Mouse (Mus musculus) lung, postnatal 4 days (tissue): Measurements from ENCODE around the gene Sod2.
"Not testable (repeated sequence)": the region's sequence is repeated elsewhere in the genome, so short reads cannot be mapped to it uniquely, and the experiment has no call there.

Experiments used
- DNase-seq, 2 experiments: peaks; one replicate each; pipeline ENCODE4 v3.0.0; 2021

Gene Sod2

DNA sequence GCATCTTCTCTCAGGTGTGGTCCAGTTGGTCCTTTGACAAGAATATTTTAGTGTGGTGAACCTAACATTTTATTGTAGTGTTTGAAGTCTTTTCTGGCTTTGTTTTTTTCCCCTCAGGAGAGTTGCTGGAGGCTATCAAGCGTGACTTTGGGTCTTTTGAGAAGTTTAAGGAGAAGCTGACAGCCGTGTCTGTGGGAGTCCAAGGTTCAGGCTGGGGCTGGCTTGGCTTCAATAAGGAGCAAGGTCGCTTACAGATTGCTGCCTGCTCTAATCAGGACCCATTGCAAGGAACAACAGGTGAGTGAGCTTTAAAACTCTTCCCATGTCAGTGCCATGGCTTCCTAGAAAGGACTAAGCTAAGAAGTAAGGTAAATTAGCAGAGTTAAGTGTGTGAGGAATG, 6.7 kb downstream of the Sod2 start:
- no peak for DNase-seq

GRCm38 (mm10) chr17:13036627-13037192, 30.1 kb downstream of the Sod2 start:
- DNase-seq: not testable (repeated sequence)

- peak; percentile 25 to 54 for DNase-seq
Measured at GRCm38 (mm10) chr17:13043846-13044673, 37.4 kb downstream of the Sod2 start.

GRCm38 (mm10) chr17:13052124-13052813, 45.6 kb downstream of the Sod2 start, which contains the start of gene Gpr31b:
Gpr31b (minus strand) TSS chr17:13052296.
- not testable (repeated sequence) for DNase-seq

- not testable (repeated sequence) for DNase-seq
Measured at GRCm38 (mm10) chr17:13060804-13061203, 54.2 kb downstream of the Sod2 start, which contains the start of gene Tcp10b. Tcp10b (plus strand) TSS chr17:13061104.

DNA sequence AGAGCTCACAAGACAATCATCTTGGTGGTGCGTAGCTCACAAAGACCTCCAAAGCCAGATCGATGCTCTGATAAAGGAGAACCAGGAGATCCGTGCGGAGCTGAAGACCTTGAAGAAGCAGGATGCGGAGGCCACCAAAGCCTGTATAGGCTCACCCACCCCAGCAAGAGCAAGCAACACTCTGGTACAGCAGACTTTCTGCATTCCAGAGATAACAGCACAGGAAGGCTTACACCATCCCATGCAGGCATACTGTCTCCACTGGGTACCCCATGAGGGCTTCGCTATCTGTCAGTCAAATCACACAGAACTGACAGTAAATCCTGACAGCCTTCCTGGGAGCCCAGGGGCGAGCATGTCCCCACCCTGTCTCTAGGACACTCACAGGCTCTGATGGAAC, 56.2 kb downstream of the Sod2 start:
- not testable (repeated sequence) for DNase-seq

DNA sequence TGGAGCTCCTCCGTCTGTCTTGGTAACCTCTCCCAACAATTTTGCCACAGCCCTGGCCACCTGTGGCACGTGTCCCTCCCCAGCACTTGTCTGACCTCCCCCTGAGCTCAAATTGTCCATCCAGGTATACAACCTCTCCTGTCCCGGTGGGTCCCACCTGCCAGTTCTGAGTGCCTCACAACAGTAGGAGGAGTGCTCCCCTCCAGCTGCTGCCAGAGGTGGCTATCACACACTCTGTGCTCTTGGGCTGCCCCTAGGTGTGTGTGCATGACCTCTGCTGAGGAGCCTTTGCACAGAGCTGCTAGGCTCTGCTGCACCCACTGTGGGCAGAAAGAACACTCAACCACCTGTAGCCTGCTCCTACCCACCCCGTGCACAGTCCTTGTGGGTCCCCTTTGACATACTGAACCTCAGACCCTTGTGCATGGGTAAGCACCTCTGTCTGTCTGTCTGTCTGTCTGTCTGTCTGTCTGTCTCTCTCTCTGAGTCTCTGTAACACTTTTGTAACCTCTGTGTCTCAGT, 61.3 kb downstream of the Sod2 start:
- DNase-seq: not testable (repeated sequence)

- not testable (repeated sequence) for DNase-seq
Measured at GRCm38 (mm10) chr17:13069227-13069626, 62.6 kb downstream of the Sod2 start.
